Mouse (Mus musculus) midbrain, embryonic 14.5 days (tissue): ENCODE measurements around the gene Rasgef1c. TPM values are rescaled to one million over a fixed set of nuclear protein-coding genes. Genes with fewer than 3 reads are reported as not detected.

Experiments used
- ATAC-seq: fragments of 200-750 bp; cut with Nextera tagmentation; 2 replicates; pipeline ENCODE4 v1.8.0; 2017; ENCODE audit warnings: moderate number of reproducible peaks, moderate library complexity; ENCODE audit not compliant: low FRiP score, low TSS enrichment
- DNase-seq: peaks from one replicate; pipeline ENCODE4 v3.0.0-alpha.2; 2015
- H3K27ac ChIP-seq: fragments of 300-500 bp; sonication (generic); replicated peaks from 2 replicates; pipeline ENCODE4 v1.5.1; 2014; ENCODE audit warnings: mild to moderate bottlenecking, low read depth, low read length, moderate library complexity
- H3K27me3 ChIP-seq: fragments of 300-500 bp; sonication (generic); 2 replicates; pipeline ENCODE4 v1.6.1; 2014; ENCODE audit warnings: low read length, control low read depth, mixed read lengths; ENCODE audit not compliant: control insufficient read depth, insufficient read depth
- H3K36me3 ChIP-seq: fragments of 300-500 bp; sonication (generic); 2 replicates; pipeline ENCODE4 v1.6.1; 2014; ENCODE audit warnings: low read length, control low read depth; ENCODE audit not compliant: control insufficient read depth, insufficient read depth
- H3K4me1 ChIP-seq: fragments of 300-500 bp; sonication (generic); 2 replicates; pipeline ENCODE4 v1.6.1; 2014; ENCODE audit warnings: mild to moderate bottlenecking, antibody characterized with exemption, low read length, control low read depth; ENCODE audit not compliant: control insufficient read depth, insufficient read depth
- H3K4me2 ChIP-seq: fragments of 300-500 bp; sonication (generic); 2 replicates; pipeline ENCODE4 v1.6.1; 2014; ENCODE audit warnings: mild to moderate bottlenecking, low read length, moderate library complexity
- H3K4me3 ChIP-seq: fragments of 300-500 bp; sonication (generic); replicated peaks from 2 replicates; pipeline ENCODE4 v1.5.1; 2014; ENCODE audit warnings: low read depth, low read length
- H3K9ac ChIP-seq: fragments of 300-500 bp; sonication (generic); replicated peaks from 2 replicates; pipeline ENCODE4 v1.6.1; 2014; ENCODE audit warnings: mild to moderate bottlenecking, low read length, moderate library complexity
- H3K9me3 ChIP-seq: fragments of 300-500 bp; sonication (generic); 2 replicates; pipeline ENCODE4 v1.6.1; 2016; ENCODE audit warnings: low read length, control low read depth, mixed read lengths; ENCODE audit not compliant: control insufficient read depth
- WGBS: fragments of 180-500 bp; shearing (Covaris S2); extraction: QIAGEN DNeasy Blood & Tissue Kit; methylation state at CpG from one replicate; pipeline ENCODE4 v1.1.7; 2014; 5-methylcytosine and 5-hydroxymethylcytosine counted together
- polyA plus RNA-seq: library from polyadenylated mRNA; unstranded; fragments of >200 nt; fragmentation: Nextera tagmentation; extraction: Ambion mirVana; gene quantifications from 2 replicates; pipeline ENCODE4 v1.2.1, GENCODE M21; 2014

Rasgef1c gene
- polyA plus RNA-seq, 1 experiment from 2014 or later: 24.9 TPM

GRCm38 (mm10) chr11:50013016-50013415, 111.4 kb downstream of the Rasgef1c start:
- Histone ChIP-seq H3K4me1 (no peaks in the 10 kb centered on the region), H3K36me3 (no peaks in the 10 kb centered on the region), H3K9ac (no peak overlapping the region), H3K9me3 (no peaks in the 10 kb centered on the region), H3K4me3 (no peak overlapping the region), H3K27me3 (no peaks in the 10 kb centered on the region), H3K4me2 (no peak overlapping the region), H3K27ac (no peak overlapping the region)
- no peak for ATAC-seq
- DNase-seq: no peak
- 62% methylated on average over 6 of the region's 6 CpGs for WGBS

GRCm38 (mm10) chr11:50016503-50016902, 114.9 kb downstream of the Rasgef1c start:
- H3K27me3 ChIP-seq: no peaks in the 10 kb centered on the region
- no peaks in the 10 kb centered on the region for H3K4me1 ChIP-seq
- H3K36me3 ChIP-seq: no peaks in the 10 kb centered on the region
- ATAC-seq (no peak), DNase-seq (no peak)
- no peak overlapping the region for H3K27ac ChIP-seq
- H3K9me3 ChIP-seq: no peaks in the 10 kb centered on the region
- H3K4me2 ChIP-seq: no peak overlapping the region
- WGBS: 83% methylated on average over 5 of the region's 5 CpGs
- H3K4me3 ChIP-seq: no peak overlapping the region
- no peak overlapping the region for H3K9ac ChIP-seq

- no peak overlapping the region for H3K4me2 ChIP-seq
- no peak overlapping the region for H3K9ac ChIP-seq
- H3K36me3 ChIP-seq: no peaks in the 10 kb centered on the region
- H3K4me1 ChIP-seq: no peaks in the 10 kb centered on the region
- DNase-seq: no peak
- H3K9me3 ChIP-seq: no peaks in the 10 kb centered on the region
- no peak overlapping the region for H3K4me3 ChIP-seq
- no peak for ATAC-seq
- H3K27ac ChIP-seq: no peak overlapping the region
- 88% methylated on average over 7 of the region's 7 CpGs for WGBS
- H3K27me3 ChIP-seq: no peaks in the 10 kb centered on the region
These were observed 115.9 kb downstream of the Rasgef1c start for GRCm38 (mm10) chr11:50017511-50017910.

DNA sequence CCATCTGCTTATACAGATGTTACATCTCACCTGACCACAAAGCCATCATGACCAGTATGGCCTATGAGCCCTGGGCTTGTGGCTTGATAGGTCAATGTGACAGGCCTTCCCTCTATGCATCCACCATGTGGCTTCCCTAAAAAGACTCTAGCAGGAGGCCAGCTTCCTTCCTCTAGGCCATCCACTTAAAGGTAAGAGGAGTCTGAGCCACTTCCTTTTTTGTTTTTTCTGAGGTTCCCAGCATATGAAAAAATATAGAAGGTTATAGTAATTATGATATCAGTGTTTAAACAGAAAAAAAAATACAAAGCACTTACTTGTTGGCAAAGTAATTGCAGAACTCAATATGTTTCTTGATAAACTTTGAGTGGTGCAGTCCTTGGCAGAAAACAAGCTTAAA, 117.2 kb downstream of the Rasgef1c start:
- H3K9me3 ChIP-seq: no peaks in the 10 kb centered on the region
- DNase-seq: no peak
- no peak overlapping the region for H3K4me3 ChIP-seq
- H3K9ac ChIP-seq: no peak overlapping the region
- H3K4me2 ChIP-seq: no peak overlapping the region
- no peak overlapping the region for H3K27ac ChIP-seq
- ATAC-seq: no peak
- no peaks in the 10 kb centered on the region for H3K27me3 ChIP-seq
- H3K4me1 ChIP-seq: no peaks in the 10 kb centered on the region
- H3K36me3 ChIP-seq: no peaks in the 10 kb centered on the region

GRCm38 (mm10) chr11:50022085-50022484, 120.5 kb downstream of the Rasgef1c start:
- 74% methylated on average over 3 of the region's 3 CpGs for WGBS
- Histone ChIP-seq H3K9me3 (no peaks in the 10 kb centered on the region), H3K4me1 (peaks cover 5% of the 10 kb centered on the region), H3K36me3 (no peaks in the 10 kb centered on the region), H3K27ac (no peak overlapping the region), H3K9ac (no peak overlapping the region), H3K27me3 (no peaks in the 10 kb centered on the region), H3K4me2 (no peak overlapping the region), H3K4me3 (no peak overlapping the region)
- ATAC-seq (no peak), DNase-seq (no peak)

GRCm38 (mm10) chr11:50024445-50024832, 122.8 kb downstream of the Rasgef1c start:
- no peak for DNase-seq
- Histone ChIP-seq H3K4me2 (peak overlapping the region; percentile 74), H3K9me3 (no peaks in the 10 kb centered on the region), H3K27ac (peak overlapping the region; percentile 99), H3K36me3 (no peaks in the 10 kb centered on the region), H3K4me3 (peak overlapping the region; percentile 98), H3K4me1 (peaks cover 28% of the 10 kb centered on the region), H3K27me3 (no peaks in the 10 kb centered on the region), H3K9ac (peak overlapping the region; percentile 99)
- ATAC-seq: peak; percentile 3; the same call in 1 of the 2 replicates
- 62% methylated on average over 6 of the region's 6 CpGs for WGBS

DNA sequence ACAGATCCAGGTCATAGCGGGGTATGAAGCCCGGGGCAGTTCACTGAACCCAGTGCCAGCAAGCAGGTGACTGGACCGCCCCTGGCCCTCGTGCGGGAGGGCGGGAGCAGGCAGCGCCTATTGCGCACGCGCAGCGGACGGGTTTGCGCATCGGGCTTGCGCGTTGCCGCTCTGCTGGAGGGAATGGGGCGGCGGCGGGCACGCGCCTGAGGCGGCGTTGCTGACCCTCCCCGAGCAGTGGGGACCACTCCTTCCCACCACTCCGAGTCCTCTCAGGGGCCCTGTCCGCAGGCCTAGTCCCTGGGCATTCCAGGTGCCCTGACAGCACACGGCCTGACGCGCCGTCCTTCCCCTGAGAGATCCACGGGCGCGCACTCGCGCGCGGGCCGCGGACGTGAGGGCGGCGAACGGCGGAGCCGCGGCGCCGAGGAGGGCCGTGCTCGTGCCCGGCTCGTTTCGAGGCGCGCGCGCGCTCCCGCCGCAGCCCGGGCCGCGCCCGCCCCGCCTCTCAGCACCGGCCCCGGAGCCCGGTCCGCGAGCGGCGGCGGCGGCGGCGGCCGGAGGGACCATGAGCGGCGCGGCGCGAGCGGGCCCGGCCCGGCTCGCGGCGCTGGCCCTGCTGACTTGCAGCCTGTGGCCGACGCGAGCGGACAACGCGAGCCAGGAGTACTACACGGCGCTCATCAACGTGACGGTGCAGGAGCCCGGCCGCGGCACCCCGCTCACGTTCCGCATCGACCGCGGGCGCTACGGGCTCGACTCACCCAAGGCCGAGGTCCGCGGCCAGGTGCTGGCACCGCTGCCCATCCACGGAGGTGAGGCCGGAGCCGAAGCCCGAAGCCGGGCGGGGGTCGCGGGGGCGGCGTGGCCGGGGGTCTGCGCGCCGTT, 123.4 kb downstream of the Rasgef1c start, which contains the start of gene Rnf130:
Gene Rnf130, plus strand, starts transcription at position 514 of the 888 bp plus-strand sequence.
- Histone ChIP-seq H3K27me3 (no peaks in the 10 kb centered on the region), H3K4me3 (peak within 1 kb of the TSS; percentile 98), H3K27ac (peak within 1 kb of the TSS; percentile 99), H3K9ac (peak within 1 kb of the TSS; percentile 99), H3K36me3 (no peaks in the 10 kb centered on the region), H3K4me1 (peaks cover 32% of the 10 kb centered on the region), H3K4me2 (peak within 1 kb of the TSS; percentile 74), H3K9me3 (no peaks in the 10 kb centered on the region)
- ATAC-seq: peak; percentile 91
- peak; percentile 98 for DNase-seq
- WGBS: under 1% methylated on average over 117 of the region's 129 CpGs

DNA sequence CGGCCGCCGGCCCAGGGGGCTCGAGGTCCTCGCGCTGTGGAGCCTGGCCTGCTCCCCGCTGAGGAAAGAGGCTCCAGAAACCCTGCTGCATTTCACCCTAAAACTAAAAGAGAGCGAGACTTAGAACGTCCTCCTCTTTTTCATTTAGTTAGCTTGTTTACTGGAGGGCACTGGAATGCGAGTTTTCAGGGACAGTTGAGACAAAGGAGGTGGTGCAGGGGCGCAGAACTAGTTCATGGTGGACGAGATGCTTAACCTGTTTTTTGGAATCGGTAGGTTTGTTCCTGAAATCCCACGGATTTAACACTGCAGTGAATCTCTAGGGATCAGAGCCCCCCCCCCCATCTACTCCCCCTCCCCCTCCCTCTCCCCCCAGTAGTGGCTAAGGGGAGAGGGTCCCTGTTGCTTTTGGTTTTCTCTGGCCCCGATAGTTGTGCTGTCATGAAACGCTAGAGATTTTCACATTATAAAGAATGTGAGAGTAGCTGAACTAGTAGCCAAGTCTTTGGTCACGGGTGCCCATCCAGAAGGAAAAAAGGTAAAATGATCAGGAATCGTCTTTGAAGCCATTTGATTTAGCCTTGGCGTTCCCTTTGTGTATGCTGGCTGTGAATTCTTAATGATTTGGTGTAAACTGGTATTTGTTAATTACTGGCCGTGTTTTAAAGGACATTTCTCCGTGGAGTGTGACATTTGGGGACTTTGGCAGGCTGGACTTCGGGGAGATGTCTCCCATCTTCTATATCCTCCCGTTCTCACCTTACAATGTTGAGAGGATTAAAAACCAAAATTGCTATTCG, 124.3 kb downstream of the Rasgef1c start:
- Histone ChIP-seq H3K27me3 (no peaks in the 10 kb centered on the region), H3K9me3 (no peaks in the 10 kb centered on the region), H3K36me3 (no peaks in the 10 kb centered on the region), H3K4me1 (peaks cover 32% of the 10 kb centered on the region), H3K4me2 (peak overlapping the region; percentile 74), H3K4me3 (peak overlapping the region; percentile 98), H3K27ac (peak overlapping the region; percentile 99), H3K9ac (peak overlapping the region; percentile 99)
- 3% methylated on average over 24 of the region's 24 CpGs for WGBS
- ATAC-seq (no peak), DNase-seq (peak; percentile 59)
